Mouse (Mus musculus) neural tube, embryonic 15.5 days (tissue): ENCODE measurements around the gene Cnksr1. TPM values are rescaled to one million over a fixed set of nuclear protein-coding genes. Genes with fewer than 3 reads are reported as not detected.

Experiments
- ATAC-seq: fragments of 200-750 bp; cut with Nextera tagmentation; 2 replicates; pipeline ENCODE4 v1.8.0; 2017; ENCODE audit warnings: mild to moderate bottlenecking, moderate TSS enrichment, moderate library complexity; ENCODE audit not compliant: low FRiP score
- H3K27ac ChIP-seq: fragments of 300-500 bp; sonication (generic); replicated peaks from 2 replicates; pipeline ENCODE4 v1.5.1; 2015; ENCODE audit warnings: mild to moderate bottlenecking, inconsistent platforms
- H3K27me3 ChIP-seq: fragments of 300-500 bp; sonication (generic); replicated peaks from 2 replicates; pipeline ENCODE4 v1.6.1; 2015; ENCODE audit warnings: inconsistent platforms
- H3K36me3 ChIP-seq: fragments of 300-500 bp; sonication (generic); 2 replicates; pipeline ENCODE4 v1.6.1; 2015; ENCODE audit warnings: inconsistent platforms
- H3K4me1 ChIP-seq: fragments of 300-500 bp; sonication (generic); 2 replicates; pipeline ENCODE4 v1.6.1; 2015; ENCODE audit warnings: inconsistent platforms
- H3K4me2 ChIP-seq: fragments of 300-500 bp; sonication (generic); 2 replicates; pipeline ENCODE4 v1.6.1; 2015; ENCODE audit warnings: inconsistent platforms, mild to moderate bottlenecking, moderate library complexity
- H3K4me3 ChIP-seq: fragments of 300-500 bp; sonication (generic); replicated peaks from 2 replicates; pipeline ENCODE4 v1.5.1; 2015; ENCODE audit warnings: mild to moderate bottlenecking, inconsistent platforms
- H3K9ac ChIP-seq: fragments of 300-500 bp; sonication (generic); replicated peaks from 2 replicates; pipeline ENCODE4 v1.6.1; 2015; ENCODE audit warnings: mild to moderate bottlenecking, inconsistent platforms
- H3K9me3 ChIP-seq: fragments of 300-500 bp; sonication (generic); replicated peaks from 2 replicates; pipeline ENCODE4 v1.6.1; 2016; ENCODE audit warnings: inconsistent platforms
- WGBS: fragments of 180-500 bp; shearing (Covaris S2); methylation state at CpG from one replicate; pipeline ENCODE4 v1.1.7; 2015; ENCODE audit warnings: mixed read lengths; 5-methylcytosine and 5-hydroxymethylcytosine counted together
- polyA plus RNA-seq: library from polyadenylated mRNA; unstranded; fragments of >200 nt; fragmentation: Nextera tagmentation; extraction: Ambion mirVana; gene quantifications from 2 replicates; pipeline ENCODE4 v1.2.1, GENCODE M21; 2015

The Cnksr1 gene
- polyA plus RNA-seq, 1 experiment from 2014 or later: 0.20 TPM

DNA sequence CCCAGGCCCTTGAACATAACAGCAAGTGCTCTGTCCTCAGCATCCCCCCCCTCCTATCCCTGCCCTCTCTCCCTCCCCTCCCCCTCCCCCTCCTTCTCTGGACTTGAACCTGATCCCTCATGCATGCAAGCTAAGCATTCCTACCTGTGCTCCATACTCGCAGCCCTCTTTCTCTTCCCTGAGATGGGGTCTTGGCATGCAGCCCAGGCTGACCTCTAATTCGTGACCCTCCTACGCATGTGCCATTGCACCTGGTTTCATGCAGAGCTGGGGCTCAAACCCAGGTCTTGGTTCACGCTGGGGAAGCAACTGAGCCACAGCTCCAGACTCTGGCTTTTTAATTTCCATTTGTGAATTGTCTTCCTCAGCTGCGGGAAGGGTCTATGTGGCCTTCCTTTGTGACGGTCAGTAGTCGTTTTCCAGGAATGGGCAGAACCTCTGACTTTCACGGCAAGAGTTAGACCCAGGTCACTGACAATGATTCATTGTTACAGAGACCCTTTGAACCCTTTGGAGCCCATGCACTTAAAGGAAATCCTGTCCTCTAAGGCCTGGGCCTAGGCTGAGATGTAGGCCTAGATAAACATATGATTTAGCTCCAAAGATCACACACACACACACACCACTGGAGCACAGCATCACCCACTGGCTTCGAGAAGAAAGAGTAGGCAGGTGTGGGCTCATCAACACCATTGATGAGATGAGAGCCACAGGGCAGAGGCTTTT lies 27.8 kb upstream of the Cnksr1 start:
- Histone ChIP-seq H3K4me3 (no peak overlapping the region), H3K9me3 (no peaks in the 10 kb centered on the region), H3K27ac (no peak overlapping the region), H3K4me1 (no peaks in the 10 kb centered on the region), H3K36me3 (no peaks in the 10 kb centered on the region), H3K27me3 (no peaks in the 10 kb centered on the region), H3K4me2 (no peak overlapping the region), H3K9ac (no peak overlapping the region)
- WGBS: 59% methylated on average over 9 of the region's 9 CpGs
- no peak for ATAC-seq

- Histone ChIP-seq H3K4me2 (no peak overlapping the region), H3K9ac (no peak overlapping the region), H3K4me1 (no peaks in the 10 kb centered on the region), H3K36me3 (no peaks in the 10 kb centered on the region), H3K27ac (no peak overlapping the region), H3K4me3 (no peak overlapping the region), H3K27me3 (no peaks in the 10 kb centered on the region), H3K9me3 (no peaks in the 10 kb centered on the region)
- ATAC-seq: no peak
- WGBS: 36% methylated on average over 6 of the region's 6 CpGs
Measured at GRCm38 (mm10) chr4:134263191-134263590, 25.0 kb upstream of the Cnksr1 start.

GRCm38 (mm10) chr4:134258354-134258753 lies 20.2 kb upstream of the Cnksr1 start:
- no peak for ATAC-seq
- no peak overlapping the region; the same call in 1 of the 2 replicates for H3K9ac ChIP-seq
- H3K4me3 ChIP-seq: no peak overlapping the region
- WGBS: 72% methylated on average over 11 of the region's 11 CpGs
- H3K27me3 ChIP-seq: peaks cover 28% of the 10 kb centered on the region
- no peaks in the 10 kb centered on the region for H3K36me3 ChIP-seq
- no peak overlapping the region for H3K27ac ChIP-seq
- no peaks in the 10 kb centered on the region for H3K9me3 ChIP-seq
- H3K4me1 ChIP-seq: peaks cover 24% of the 10 kb centered on the region
- no peak overlapping the region for H3K4me2 ChIP-seq

- ATAC-seq: no peak
- WGBS: 17% methylated on average over 11 of the region's 11 CpGs
- no peaks in the 10 kb centered on the region for H3K36me3 ChIP-seq
- H3K4me1 ChIP-seq: peaks cover 33% of the 10 kb centered on the region
- no peak overlapping the region for H3K4me3 ChIP-seq
- 0 out of 2 replicates have a peak overlapping the region, but pooled peaks have one; percentile 9 for H3K27ac ChIP-seq
- no peak overlapping the region for H3K9ac ChIP-seq
- H3K9me3 ChIP-seq: no peaks in the 10 kb centered on the region
- no peak overlapping the region for H3K4me2 ChIP-seq
- H3K27me3 ChIP-seq: peaks cover 37% of the 10 kb centered on the region
Measured at GRCm38 (mm10) chr4:134257198-134258009, 19.2 kb upstream of the Cnksr1 start.

- Histone ChIP-seq H3K9ac (no peak overlapping the region), H3K4me1 (peaks cover 41% of the 10 kb centered on the region)
Measured at GRCm38 (mm10) chr4:134256407-134257197, 18.4 kb upstream of the Cnksr1 start.

DNA sequence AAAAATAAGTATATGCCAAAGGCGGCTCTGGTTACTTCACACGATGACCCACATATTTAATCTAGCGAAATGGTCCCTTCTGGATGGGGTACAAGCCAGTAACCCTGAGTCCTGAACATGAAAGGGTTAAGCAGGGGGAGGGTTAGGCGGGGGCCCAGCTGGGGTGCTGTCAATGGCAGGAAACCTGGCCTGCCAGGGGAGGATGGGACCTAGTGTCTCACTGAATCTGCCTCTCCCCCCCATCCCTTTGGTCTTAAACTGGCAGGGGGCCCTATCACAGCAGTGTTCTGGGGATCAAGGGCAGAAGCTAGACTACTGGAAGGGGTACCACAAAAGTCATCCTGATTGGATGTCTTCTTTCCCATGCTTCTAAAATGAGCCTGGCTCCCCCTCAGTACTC lies 17.7 kb upstream of the Cnksr1 start:
- H3K27me3 ChIP-seq: peaks cover 45% of the 10 kb centered on the region
- H3K9me3 ChIP-seq: no peaks in the 10 kb centered on the region
- no peak overlapping the region for H3K4me3 ChIP-seq
- no peaks in the 10 kb centered on the region for H3K36me3 ChIP-seq
- H3K27ac ChIP-seq: no peak overlapping the region
- WGBS: 27% methylated on average over 4 of the region's 4 CpGs
- no peak overlapping the region for H3K4me2 ChIP-seq
- H3K9ac ChIP-seq: no peak overlapping the region
- ATAC-seq: no peak
- peaks cover 49% of the 10 kb centered on the region for H3K4me1 ChIP-seq

More at GRCm38 (mm10) chr4:134256407-134257197, 18.4 kb upstream of the Cnksr1 start:
- Histone ChIP-seq H3K27me3 (peaks cover 43% of the 10 kb centered on the region), H3K27ac (0 out of 2 replicates have a peak overlapping the region, but pooled peaks have one; percentile 9), H3K4me2 (0 out of 2 replicates have a peak overlapping the region, but pooled peaks have one; percentile 15), H3K9me3 (no peaks in the 10 kb centered on the region), H3K4me3 (no peak overlapping the region), H3K36me3 (no peaks in the 10 kb centered on the region)
- 7% methylated on average over 19 of the region's 19 CpGs for WGBS
- no peak for ATAC-seq

DNA sequence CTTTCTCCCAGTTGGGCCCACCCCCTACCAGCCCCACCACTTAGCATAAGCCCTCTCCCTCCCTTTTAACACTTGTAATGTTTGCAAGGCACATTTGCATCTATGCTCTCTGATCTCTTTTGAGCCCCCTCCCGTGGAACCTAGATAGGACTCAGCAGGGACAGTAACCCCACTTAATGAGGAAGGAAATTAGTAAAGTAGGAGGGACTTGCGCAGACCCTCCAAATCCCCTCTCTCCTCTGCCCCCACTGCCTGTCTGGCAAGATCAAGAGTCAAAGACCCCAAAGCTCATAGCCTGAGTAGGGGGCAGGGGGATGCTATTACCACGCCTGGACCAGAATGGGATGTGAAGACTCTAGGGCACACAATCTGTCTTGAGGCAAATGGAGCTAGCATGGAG lies 16.6 kb upstream of the Cnksr1 start:
- 26% methylated on average over 3 of the region's 3 CpGs for WGBS
- Histone ChIP-seq H3K4me2 (no peak overlapping the region), H3K9me3 (no peaks in the 10 kb centered on the region), H3K4me3 (no peak overlapping the region), H3K4me1 (peaks cover 59% of the 10 kb centered on the region), H3K27ac (no peak overlapping the region), H3K9ac (no peak overlapping the region), H3K36me3 (no peaks in the 10 kb centered on the region), H3K27me3 (peaks cover 49% of the 10 kb centered on the region)
- ATAC-seq: no peak

- Histone ChIP-seq H3K4me1 (peaks cover 68% of the 10 kb centered on the region), H3K4me2 (peak within 1 kb of the TSS; percentile 77), H3K27ac (0 out of 2 replicates have a peak within 1 kb of the TSS, but pooled peaks have one; percentile 25), H3K9me3 (no peaks in the 10 kb centered on the region), H3K36me3 (no peaks in the 10 kb centered on the region), H3K9ac (peak within 1 kb of the TSS; percentile 26; the same call in 1 of the 2 replicates), H3K4me3 (peak within 1 kb of the TSS; percentile 61), H3K27me3 (peaks cover 53% of the 10 kb centered on the region)
- ATAC-seq: no peak
- WGBS: 1% methylated on average over 13 of the region's 13 CpGs
Measured at GRCm38 (mm10) chr4:134253722-134254324, 15.6 kb upstream of the Cnksr1 start, which contains the start of gene Grrp1. Grrp1 (minus strand) TSS chr4:134254106.

- peaks cover 59% of the 10 kb centered on the region for H3K27me3 ChIP-seq
Measured at GRCm38 (mm10) chr4:134252911-134253721, 14.9 kb upstream of the Cnksr1 start.

DNA sequence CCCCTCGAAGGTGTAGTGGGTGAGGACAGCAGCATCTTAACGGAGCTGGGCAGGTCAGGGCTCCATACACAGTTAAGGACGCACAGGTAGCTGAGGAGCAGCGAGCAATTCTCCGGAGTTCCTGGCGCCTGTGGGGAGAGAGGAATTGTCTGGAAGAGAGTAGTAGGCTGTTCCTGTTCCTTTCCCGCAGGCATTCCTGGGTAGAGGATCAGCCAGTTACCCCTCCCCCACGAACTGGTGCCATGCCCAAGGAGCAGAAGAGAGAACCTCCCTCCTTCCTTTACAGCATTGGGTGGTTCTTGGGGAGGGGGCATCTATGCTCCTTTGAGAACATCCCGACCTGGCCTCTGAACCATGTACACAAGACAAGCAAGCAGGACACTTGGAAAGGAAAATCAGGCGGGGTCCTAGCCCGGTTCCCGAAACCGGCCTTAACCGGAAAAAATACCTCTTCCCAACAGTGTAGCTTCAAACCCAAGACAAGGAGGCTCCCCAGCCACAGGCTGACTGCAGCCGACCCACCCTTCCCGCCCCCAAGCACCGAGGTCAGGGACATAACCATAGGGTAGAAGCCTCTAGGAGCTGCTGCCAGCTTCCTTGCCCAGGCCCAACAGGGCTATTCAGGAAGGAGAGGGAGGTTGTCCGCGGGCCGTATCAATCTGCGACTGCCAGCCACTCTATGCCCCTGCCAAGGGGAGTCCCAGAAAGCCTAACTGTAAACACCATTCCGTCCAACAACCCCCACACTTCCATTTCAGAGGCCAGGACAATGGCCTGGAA lies 14.1 kb upstream of the Cnksr1 start:
- Histone ChIP-seq H3K4me1 (peaks cover 68% of the 10 kb centered on the region), H3K36me3 (no peaks in the 10 kb centered on the region), H3K9me3 (no peaks in the 10 kb centered on the region), H3K9ac (peak overlapping the region; percentile 70), H3K27ac (peak overlapping the region; percentile 89), H3K4me2 (peak overlapping the region; percentile 77), H3K27me3 (peaks cover 66% of the 10 kb centered on the region), H3K4me3 (peak overlapping the region; percentile 61)
- peak; percentile 22; the same call in 1 of the 2 replicates for ATAC-seq
- whole genome bisulfite sequencing: 7% methylated on average over 22 of the region's 22 CpGs

More at GRCm38 (mm10) chr4:134252911-134253721, 14.9 kb upstream of the Cnksr1 start:
- WGBS: 8% methylated on average over 15 of the region's 15 CpGs
- H3K36me3 ChIP-seq: no peaks in the 10 kb centered on the region
- H3K4me2 ChIP-seq: peak overlapping the region; percentile 77
- peaks cover 68% of the 10 kb centered on the region for H3K4me1 ChIP-seq
- ATAC-seq: no peak
- H3K27ac ChIP-seq: peak overlapping the region; percentile 25; the same call in 1 of the 2 replicates
- no peaks in the 10 kb centered on the region for H3K9me3 ChIP-seq
- peak overlapping the region; percentile 61 for H3K4me3 ChIP-seq
- H3K9ac ChIP-seq: peak overlapping the region; percentile 70; the same call in 1 of the 2 replicates
